Mouse (Mus musculus) thymus, postnatal 36 days (tissue): ENCODE data around the gene Zfp787.
"Not testable (repeated sequence)": the region's sequence is repeated elsewhere in the genome, so short reads cannot be mapped to it uniquely, and the experiment has no call there.

ENCODE experiments used
- DNase-seq, 2 experiments: peaks; one replicate each; pipeline ENCODE4 v3.0.0; 2022; ENCODE audit warnings: mixed read lengths in 2 of 2

Zfp787 gene

GRCm38 (mm10) chr7:6161541-6161940 is 5.7 kb upstream of the Zfp787 start:
- no peak for DNase-seq

GRCm38 (mm10) chr7:6159604-6160003 is 3.8 kb upstream of the Zfp787 start:
- DNase-seq = no peak

GRCm38 (mm10) chr7:6157479-6157878 is 1.7 kb upstream of the Zfp787 start:
- no peak for DNase-seq

- no peak for DNase-seq
These were observed 1.2 kb upstream of the Zfp787 start for GRCm38 (mm10) chr7:6156901-6157472.

GRCm38 (mm10) chr7:6155031-6155872 is 545 bp downstream of the Zfp787 start:
- peak; percentile 81 to 84 for DNase-seq

- DNase-seq = no peak
These were observed 1.6 kb downstream of the Zfp787 start for GRCm38 (mm10) chr7:6154164-6154563.

- DNase-seq = no peak
These were observed 2.7 kb downstream of the Zfp787 start for GRCm38 (mm10) chr7:6153131-6153530.

- DNase-seq = no peak
These were observed 3.8 kb downstream of the Zfp787 start for GRCm38 (mm10) chr7:6152036-6152435.

GRCm38 (mm10) chr7:6151266-6151665 is 4.5 kb downstream of the Zfp787 start:
- no peak for DNase-seq

GRCm38 (mm10) chr7:6147688-6148087 is 8.1 kb downstream of the Zfp787 start:
- no peak for DNase-seq

GRCm38 (mm10) chr7:6146982-6147325 is 8.8 kb downstream of the Zfp787 start:
- DNase-seq = no peak

- DNase-seq = no peak
These were observed 9.4 kb downstream of the Zfp787 start for GRCm38 (mm10) chr7:6146194-6146981.

- no peak for DNase-seq
These were observed 10.2 kb downstream of the Zfp787 start for GRCm38 (mm10) chr7:6145423-6146188.

- DNase-seq = no peak
These were observed 11.7 kb downstream of the Zfp787 start for GRCm38 (mm10) chr7:6143991-6144531.

GRCm38 (mm10) chr7:6139295-6139694 is 16.5 kb downstream of the Zfp787 start:
- DNase-seq = no peak

GRCm38 (mm10) chr7:6136497-6136896 is 19.3 kb downstream of the Zfp787 start:
- no peak for DNase-seq

GRCm38 (mm10) chr7:6132646-6133045 is 23.2 kb downstream of the Zfp787 start:
- DNase-seq = no peak

GRCm38 (mm10) chr7:6130346-6130745 is 25.5 kb downstream of the Zfp787 start:
- no peak for DNase-seq

GRCm38 (mm10) chr7:6126690-6127448 is 28.9 kb downstream of the Zfp787 start:
- peak; percentile 64 to 71 for DNase-seq

- DNase-seq = not testable (repeated sequence)
These were observed 34.7 kb downstream of the Zfp787 start for GRCm38 (mm10) chr7:6121128-6121527.

- not testable (repeated sequence) for DNase-seq
These were observed 35.7 kb downstream of the Zfp787 start for GRCm38 (mm10) chr7:6120104-6120503.

GRCm38 (mm10) chr7:6119501-6119900 is 36.3 kb downstream of the Zfp787 start:
- no peak for DNase-seq
